Mouse (Mus musculus): ENCODE data around the gene Rnase9. TPM values are rescaled to one million over a fixed set of nuclear protein-coding genes. Genes with fewer than 3 reads are reported as not detected.

Rnase9 gene
- polyA plus RNA-seq (2014; fragmentation: Illumina TruSeq; extraction: RNeasy Lipid Tissue Mini Kit (QIAGEN cat#74804); ENCODE audit: low read depth, low replicate concordance), result not detected

DNA sequence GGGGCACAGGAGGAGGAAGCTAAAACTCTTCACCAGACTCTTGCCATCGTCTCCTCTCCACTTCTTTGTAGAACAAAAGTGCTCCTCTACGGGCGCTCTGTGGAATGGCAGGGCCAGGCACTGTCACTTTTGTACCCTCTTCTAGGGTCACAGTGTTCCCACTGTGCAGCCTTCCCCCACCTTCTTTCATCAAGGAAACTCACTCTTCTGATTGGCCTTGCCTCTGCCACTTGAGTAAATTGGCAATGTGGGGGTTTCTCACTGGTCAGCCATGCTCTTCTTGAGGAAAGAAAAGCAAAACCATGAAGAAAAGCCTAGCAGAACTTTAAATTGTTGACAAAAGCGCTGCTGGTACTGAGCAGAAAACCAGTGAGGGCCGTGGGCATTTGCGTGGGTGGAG, at the start of gene Rnase9:
Rnase9 (minus strand) TSS at position 101 of the 400 bp plus-strand sequence.

DNA sequence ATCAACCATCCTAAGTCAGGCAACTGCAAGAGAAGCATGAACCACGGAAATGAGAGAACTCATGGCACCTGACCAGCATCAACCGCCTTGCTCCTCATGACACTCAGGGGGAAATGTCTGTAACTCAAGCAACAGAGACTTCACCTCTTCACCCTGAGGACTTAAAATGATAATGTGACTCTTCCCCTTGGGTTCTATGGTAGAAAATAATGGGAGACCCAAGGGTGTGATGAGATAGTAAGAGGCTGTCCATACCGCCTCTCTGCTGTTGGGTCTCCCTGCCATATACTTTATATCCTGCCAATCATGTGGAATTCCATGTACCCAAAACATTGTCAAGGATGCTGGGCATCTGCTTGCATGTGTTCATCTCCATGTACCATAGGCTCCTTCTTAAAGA, 32.7 kb upstream of the Rnase9 start, which contains the start of gene Olfr750:
Olfr750 (minus strand) TSS at position 101 of the 400 bp plus-strand sequence.

DNA sequence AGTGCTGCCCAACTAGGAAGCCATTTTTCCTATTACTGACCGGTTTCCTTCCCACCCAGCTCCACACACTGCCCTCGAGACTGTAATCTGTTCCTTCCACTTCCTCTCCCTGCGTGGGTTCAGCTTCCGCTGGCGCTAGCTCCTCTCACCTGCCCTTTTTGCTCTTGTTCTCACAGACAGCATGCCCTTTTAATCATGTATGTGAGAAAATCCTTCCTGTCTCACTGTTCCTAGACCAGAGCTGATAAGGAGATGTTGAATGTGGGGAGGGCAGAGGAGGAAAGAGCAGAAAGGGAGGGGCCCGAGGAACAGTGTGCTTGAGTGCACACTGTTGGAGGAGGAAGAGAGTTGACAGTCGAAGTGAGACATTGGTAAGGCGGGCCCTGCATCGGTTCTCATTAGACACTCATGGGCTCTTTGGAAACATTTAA, 15.7 kb upstream of the Rnase9 start, which contains the start of gene Rnase12:
Rnase12 (minus strand) TSS at position 261 of the 431 bp plus-strand sequence.

DNA sequence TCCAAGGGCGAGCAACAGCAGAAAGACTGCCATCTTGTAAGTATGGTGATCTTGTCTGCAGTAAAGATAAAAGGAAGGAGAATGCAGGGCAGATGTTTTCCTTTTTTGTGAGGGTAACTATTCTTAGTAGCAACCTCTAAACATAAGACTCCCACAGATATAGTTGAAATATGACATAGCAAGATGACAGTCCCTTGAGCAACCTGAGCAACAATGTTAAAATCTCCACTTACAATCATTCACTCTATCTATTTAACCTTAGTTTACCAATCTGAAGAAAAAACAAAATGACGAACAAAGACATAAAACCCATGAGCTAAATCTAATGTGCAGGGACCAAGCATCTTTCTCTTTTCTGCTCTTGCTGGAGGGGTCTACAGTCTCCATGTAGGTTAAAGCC, 8.4 kb upstream of the Rnase9 start, which contains the start of gene Rnase11:
Rnase11 (minus strand) TSS at position 101 of the 400 bp plus-strand sequence.

DNA sequence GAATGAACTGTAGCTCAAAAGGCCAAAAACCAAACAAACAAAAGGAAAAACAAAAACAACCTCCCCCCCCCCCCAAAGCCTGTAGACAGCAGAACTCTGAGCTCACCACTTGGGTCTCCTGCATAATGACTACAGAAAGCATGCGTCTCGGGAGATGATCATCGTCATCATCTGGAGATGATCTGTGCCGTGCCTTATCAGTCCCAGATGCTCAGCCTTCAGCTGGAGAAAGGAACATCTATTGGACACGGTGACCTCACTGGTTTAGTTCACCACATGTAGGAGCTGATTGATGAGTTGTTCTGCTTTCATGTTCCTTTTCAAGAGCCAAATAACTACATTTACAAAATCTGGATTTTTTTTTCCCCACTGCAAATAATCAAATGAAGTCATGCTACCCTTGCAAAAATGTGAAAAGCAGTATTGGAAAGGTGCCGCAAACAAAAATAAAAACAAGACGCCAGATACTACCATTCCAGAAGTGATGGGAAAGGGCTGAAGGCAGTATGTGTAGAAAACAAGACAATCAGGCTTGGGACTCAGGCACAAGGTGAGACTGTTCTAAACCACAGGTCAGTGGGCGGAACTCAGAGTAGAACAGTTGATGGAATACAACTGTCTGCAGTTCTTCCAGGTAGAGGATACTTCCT, 34.4 kb downstream of the Rnase9 start, which contains the start of gene Rnase10:
Rnase10 (plus strand) TSS at position 600 of the 650 bp plus-strand sequence.

Other genes with a start within 250 kb of the Rnase9 start
- not detected for gene Ccnb1ip1, start 234.1 kb downstream of the Rnase9 start, polyA plus RNA-seq (2014; fragmentation: Illumina TruSeq; extraction: RNeasy Lipid Tissue Mini Kit (QIAGEN cat#74804); ENCODE audit: low read depth, low replicate concordance)
- 45.3 TPM for gene Parp2, start 234.0 kb downstream of the Rnase9 start, polyA plus RNA-seq (2014; fragmentation: Illumina TruSeq; extraction: RNeasy Lipid Tissue Mini Kit (QIAGEN cat#74804); ENCODE audit: low read depth, low replicate concordance)
- gene Tep1, start 171.3 kb downstream of the Rnase9 start, polyA plus RNA-seq (2014; fragmentation: Illumina TruSeq; extraction: RNeasy Lipid Tissue Mini Kit (QIAGEN cat#74804); ENCODE audit: low read depth, low replicate concordance), result 11.6 TPM
- gene Klhl33, start 144.4 kb downstream of the Rnase9 start, polyA plus RNA-seq (2014; fragmentation: Illumina TruSeq; extraction: RNeasy Lipid Tissue Mini Kit (QIAGEN cat#74804); ENCODE audit: low read depth, low replicate concordance), result 1.8 TPM
- gene Osgep, start 117.0 kb downstream of the Rnase9 start, polyA plus RNA-seq (2014; fragmentation: Illumina TruSeq; extraction: RNeasy Lipid Tissue Mini Kit (QIAGEN cat#74804); ENCODE audit: low read depth, low replicate concordance), result 12.5 TPM
- 28.1 TPM for gene Apex1, start 116.9 kb downstream of the Rnase9 start, polyA plus RNA-seq (2014; fragmentation: Illumina TruSeq; extraction: RNeasy Lipid Tissue Mini Kit (QIAGEN cat#74804); ENCODE audit: low read depth, low replicate concordance)
- 19.0 TPM for gene Pip4p1, start 111.0 kb downstream of the Rnase9 start, polyA plus RNA-seq (2014; fragmentation: Illumina TruSeq; extraction: RNeasy Lipid Tissue Mini Kit (QIAGEN cat#74804); ENCODE audit: low read depth, low replicate concordance)
- 56.6 TPM for gene Pnp, start 110.8 kb downstream of the Rnase9 start, polyA plus RNA-seq (2014; fragmentation: Illumina TruSeq; extraction: RNeasy Lipid Tissue Mini Kit (QIAGEN cat#74804); ENCODE audit: low read depth, low replicate concordance)
- not detected for gene Gm49342, start 97.4 kb downstream of the Rnase9 start, polyA plus RNA-seq (2014; fragmentation: Illumina TruSeq; extraction: RNeasy Lipid Tissue Mini Kit (QIAGEN cat#74804); ENCODE audit: low read depth, low replicate concordance)
- 0.52 TPM for gene Pnp2, start 85.9 kb downstream of the Rnase9 start, polyA plus RNA-seq (2014; fragmentation: Illumina TruSeq; extraction: RNeasy Lipid Tissue Mini Kit (QIAGEN cat#74804); ENCODE audit: low read depth, low replicate concordance)
- 0.52 TPM for gene Rnase10, start 34.1 kb downstream of the Rnase9 start, polyA plus RNA-seq (2014; fragmentation: Illumina TruSeq; extraction: RNeasy Lipid Tissue Mini Kit (QIAGEN cat#74804); ENCODE audit: low read depth, low replicate concordance)
- gene Rnase11, start 8.3 kb upstream of the Rnase9 start, polyA plus RNA-seq (2014; fragmentation: Illumina TruSeq; extraction: RNeasy Lipid Tissue Mini Kit (QIAGEN cat#74804); ENCODE audit: low read depth, low replicate concordance), result not detected
- gene Rnase12, start 15.8 kb upstream of the Rnase9 start, polyA plus RNA-seq (2014; fragmentation: Illumina TruSeq; extraction: RNeasy Lipid Tissue Mini Kit (QIAGEN cat#74804); ENCODE audit: low read depth, low replicate concordance), result not detected
- not detected for gene Olfr750, start 32.6 kb upstream of the Rnase9 start, polyA plus RNA-seq (2014; fragmentation: Illumina TruSeq; extraction: RNeasy Lipid Tissue Mini Kit (QIAGEN cat#74804); ENCODE audit: low read depth, low replicate concordance)
- 152 TPM for gene Rnase4, start 49.2 kb upstream of the Rnase9 start, polyA plus RNA-seq (2014; fragmentation: Illumina TruSeq; extraction: RNeasy Lipid Tissue Mini Kit (QIAGEN cat#74804); ENCODE audit: low read depth, low replicate concordance)
- 0.76 TPM for gene Ang, start 49.3 kb upstream of the Rnase9 start, polyA plus RNA-seq (2014; fragmentation: Illumina TruSeq; extraction: RNeasy Lipid Tissue Mini Kit (QIAGEN cat#74804); ENCODE audit: low read depth, low replicate concordance)
- gene Eddm3b, start 72.6 kb upstream of the Rnase9 start, polyA plus RNA-seq (2014; fragmentation: Illumina TruSeq; extraction: RNeasy Lipid Tissue Mini Kit (QIAGEN cat#74804); ENCODE audit: low read depth, low replicate concordance), result not detected
- gene Rnase6, start 82.0 kb upstream of the Rnase9 start, polyA plus RNA-seq (2014; fragmentation: Illumina TruSeq; extraction: RNeasy Lipid Tissue Mini Kit (QIAGEN cat#74804); ENCODE audit: low read depth, low replicate concordance), result 2.6 TPM
- 1.1 TPM for gene Rnase1, start 104.9 kb upstream of the Rnase9 start, polyA plus RNA-seq (2014; fragmentation: Illumina TruSeq; extraction: RNeasy Lipid Tissue Mini Kit (QIAGEN cat#74804); ENCODE audit: low read depth, low replicate concordance)
- not detected for gene Rnase2b, start 120.4 kb upstream of the Rnase9 start, polyA plus RNA-seq (2014; fragmentation: Illumina TruSeq; extraction: RNeasy Lipid Tissue Mini Kit (QIAGEN cat#74804); ENCODE audit: low read depth, low replicate concordance)
- gene Ang2, start 157.3 kb upstream of the Rnase9 start, polyA plus RNA-seq (2014; fragmentation: Illumina TruSeq; extraction: RNeasy Lipid Tissue Mini Kit (QIAGEN cat#74804); ENCODE audit: low read depth, low replicate concordance), result not detected
- gene Ear14, start 161.5 kb upstream of the Rnase9 start, polyA plus RNA-seq (2014; fragmentation: Illumina TruSeq; extraction: RNeasy Lipid Tissue Mini Kit (QIAGEN cat#74804); ENCODE audit: low read depth, low replicate concordance), result not detected
- not detected for gene Rnase2a, start 214.2 kb upstream of the Rnase9 start, polyA plus RNA-seq (2014; fragmentation: Illumina TruSeq; extraction: RNeasy Lipid Tissue Mini Kit (QIAGEN cat#74804); ENCODE audit: low read depth, low replicate concordance)

Measured in adrenal gland, adult 10 weeks (tissue).